Mouse (Mus musculus) left cerebral cortex, adult 11 months (tissue): Measurements from ENCODE around the gene Ptpn12.

ENCODE experiments used
- DNase-seq: peaks from one replicate; pipeline ENCODE4 v3.0.0; 2022; ENCODE audit warnings: low spot score

The Ptpn12 gene

GRCm38 (mm10) chr5:21055820-21056531 is at the start of gene Ptpn12:
Gene Ptpn12 (minus strand): TSS chr5:21055911.
- DNase-seq, result peak; percentile 93

GRCm38 (mm10) chr5:21091179-21091578 is 35.5 kb upstream of the Ptpn12 start:
- no peak for DNase-seq

- DNase-seq, result no peak
These were observed 1.5 kb upstream of the Ptpn12 start for GRCm38 (mm10) chr5:21057217-21057616.

GRCm38 (mm10) chr5:21056595-21056994 is 884 bp upstream of the Ptpn12 start:
- no peak for DNase-seq

- DNase-seq, result no peak
These were observed 466 bp downstream of the Ptpn12 start for GRCm38 (mm10) chr5:21055071-21055819.

GRCm38 (mm10) chr5:21054472-21055070 is 1.1 kb downstream of the Ptpn12 start:
- DNase-seq, result no peak

- DNase-seq, result no peak
These were observed 2.0 kb downstream of the Ptpn12 start for GRCm38 (mm10) chr5:21053571-21054307.

- DNase-seq, result no peak
These were observed 3.2 kb downstream of the Ptpn12 start for GRCm38 (mm10) chr5:21052521-21052920.

- DNase-seq, result no peak
These were observed 5.0 kb downstream of the Ptpn12 start for GRCm38 (mm10) chr5:21050770-21051122.

- no peak for DNase-seq
These were observed 5.5 kb downstream of the Ptpn12 start for GRCm38 (mm10) chr5:21050061-21050769.

GRCm38 (mm10) chr5:21049006-21049405 is 6.7 kb downstream of the Ptpn12 start:
- DNase-seq, result no peak

- DNase-seq, result no peak
These were observed 8.6 kb downstream of the Ptpn12 start for GRCm38 (mm10) chr5:21047114-21047513.

- no peak for DNase-seq
These were observed 9.3 kb downstream of the Ptpn12 start for GRCm38 (mm10) chr5:21046150-21047048.

- DNase-seq, result no peak
These were observed 10.2 kb downstream of the Ptpn12 start for GRCm38 (mm10) chr5:21045462-21045861.

- DNase-seq, result no peak
These were observed 17.6 kb downstream of the Ptpn12 start for GRCm38 (mm10) chr5:21038100-21038499.

- DNase-seq, result no peak
These were observed 19.8 kb downstream of the Ptpn12 start for GRCm38 (mm10) chr5:21035689-21036480.

- no peak for DNase-seq
These were observed 21.2 kb downstream of the Ptpn12 start for GRCm38 (mm10) chr5:21034388-21034966.

- no peak for DNase-seq
These were observed 22.2 kb downstream of the Ptpn12 start for GRCm38 (mm10) chr5:21033382-21034056.

GRCm38 (mm10) chr5:21032626-21033025 is 23.1 kb downstream of the Ptpn12 start:
- no peak for DNase-seq
